Mouse (Mus musculus) heart, embryonic 11.5 days (tissue): Measurements from ENCODE around the gene Galnt18. TPM values are rescaled to one million over a fixed set of nuclear protein-coding genes. Genes with fewer than 3 reads are reported as not detected.

Experiments
- ATAC-seq: fragments of 200-750 bp; cut with Nextera tagmentation; replicated peaks from 2 replicates; pipeline ENCODE4 v1.8.0; 2017; ENCODE audit warnings: moderate library complexity; ENCODE audit not compliant: insufficient number of reproducible peaks, low FRiP score, low TSS enrichment
- H3K27ac ChIP-seq: fragments of 300-500 bp; sonication (generic); 2 replicates; pipeline ENCODE4 v1.5.1; 2014; ENCODE audit warnings: mild to moderate bottlenecking, low read depth, low read length
- H3K27me3 ChIP-seq: fragments of 300-500 bp; sonication (generic); 2 replicates; pipeline ENCODE4 v1.6.1; 2014; ENCODE audit warnings: mild to moderate bottlenecking, low read length, mixed read lengths; ENCODE audit not compliant: control insufficient read depth, insufficient read depth
- H3K36me3 ChIP-seq: fragments of 300-500 bp; sonication (generic); 2 replicates; pipeline ENCODE4 v1.6.1; 2014; ENCODE audit warnings: mild to moderate bottlenecking, low read length, moderate library complexity, mixed read lengths; ENCODE audit not compliant: control insufficient read depth, insufficient read depth
- H3K4me1 ChIP-seq: fragments of 300-500 bp; sonication (generic); 2 replicates; pipeline ENCODE4 v1.6.1; 2014; ENCODE audit warnings: low read length; ENCODE audit not compliant: control insufficient read depth, insufficient read depth
- H3K4me2 ChIP-seq: fragments of 300-500 bp; sonication (generic); 2 replicates; pipeline ENCODE4 v1.6.1; 2014; ENCODE audit warnings: mild to moderate bottlenecking, moderate library complexity
- H3K4me3 ChIP-seq: fragments of 300-500 bp; sonication (generic); 2 replicates; pipeline ENCODE4 v1.5.1; 2014; ENCODE audit warnings: low read depth, low read length
- H3K9ac ChIP-seq: fragments of 300-500 bp; sonication (generic); 2 replicates; pipeline ENCODE4 v1.6.1; 2014; ENCODE audit warnings: mild to moderate bottlenecking, low read depth, low read length, moderate library complexity
- H3K9me3 ChIP-seq: fragments of 300-500 bp; sonication (generic); replicated peaks from 2 replicates; pipeline ENCODE4 v1.6.1; 2016; ENCODE audit warnings: low read length; ENCODE audit not compliant: control insufficient read depth
- WGBS: fragments of 180-500 bp; shearing (Covaris S2); extraction: QIAGEN DNeasy Blood & Tissue Kit; methylation state at CpG from one replicate; pipeline ENCODE4 v1.1.7; 2014; ENCODE audit not compliant: insufficient replicate concordance; 5-methylcytosine and 5-hydroxymethylcytosine counted together
- polyA plus RNA-seq: library from polyadenylated mRNA; unstranded; fragments of >200 nt; fragmentation: Nextera tagmentation; extraction: Ambion mirVana; gene quantifications from 2 replicates; pipeline ENCODE4 v1.2.1, GENCODE M21; 2014

Galnt18 gene
- polyA plus RNA-seq, 1 experiment from 2014 or later = 6.6 TPM

- no peak for ATAC-seq
- Histone ChIP-seq H3K9ac (no peak overlapping the region), H3K9me3 (no peaks in the 10 kb centered on the region), H3K27ac (no peak overlapping the region), H3K4me3 (no peak overlapping the region), H3K36me3 (no peaks in the 10 kb centered on the region), H3K4me1 (peaks cover 11% of the 10 kb centered on the region), H3K27me3 (no peaks in the 10 kb centered on the region), H3K4me2 (no peak overlapping the region)
- WGBS = 81% methylated on average over 5 of the region's 5 CpGs
These were observed 19.2 kb upstream of the Galnt18 start for GRCm38 (mm10) chr7:111799021-111799420.

DNA sequence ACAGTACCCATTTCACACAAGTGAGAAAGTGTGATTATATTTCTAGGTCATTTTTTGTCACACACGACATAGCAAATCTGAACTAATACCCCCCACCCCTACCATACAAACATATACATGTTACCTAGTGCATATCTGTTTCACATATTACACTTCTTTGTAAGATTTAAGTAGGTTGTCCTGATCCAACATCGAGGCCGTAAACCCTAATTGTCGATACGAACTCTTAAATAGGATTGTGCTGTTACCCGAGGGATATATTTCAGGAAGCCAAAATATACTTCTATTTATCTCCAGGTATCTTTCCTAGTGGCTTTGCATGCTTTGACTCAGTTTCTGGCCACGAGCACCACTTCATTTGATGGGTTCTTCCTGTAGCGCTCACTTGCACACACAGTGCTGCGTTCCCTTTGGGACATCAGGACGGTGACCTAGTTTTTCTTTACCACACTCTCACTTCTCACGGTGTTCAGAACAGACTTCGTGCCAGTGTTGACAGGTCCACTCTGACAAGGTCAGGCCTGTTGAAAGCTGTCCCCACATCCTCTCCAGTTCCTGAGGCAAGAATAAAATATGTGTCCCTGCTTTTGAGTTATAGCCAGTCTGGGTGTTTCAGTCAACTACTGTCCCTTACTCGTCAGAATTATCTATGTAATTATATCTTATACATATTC is 17.7 kb upstream of the Galnt18 start:
- no peak for ATAC-seq
- WGBS = 62% methylated on average over 13 of the region's 13 CpGs
- H3K27ac ChIP-seq = no peak overlapping the region

GRCm38 (mm10) chr7:111795059-111795458 is 15.3 kb upstream of the Galnt18 start:
- ATAC-seq = no peak
- Histone ChIP-seq H3K4me1 (peaks cover 11% of the 10 kb centered on the region), H3K4me3 (no peak overlapping the region), H3K4me2 (no peak overlapping the region), H3K27me3 (no peaks in the 10 kb centered on the region), H3K36me3 (no peaks in the 10 kb centered on the region), H3K9ac (no peak overlapping the region), H3K9me3 (no peaks in the 10 kb centered on the region), H3K27ac (no peak overlapping the region)

More for the DNA sequence above, 17.7 kb upstream of the Galnt18 start:
- no peak overlapping the region for H3K4me2 ChIP-seq
- H3K9ac ChIP-seq = no peak overlapping the region
- no peaks in the 10 kb centered on the region for H3K36me3 ChIP-seq
- no peak overlapping the region for H3K4me3 ChIP-seq
- no peaks in the 10 kb centered on the region for H3K9me3 ChIP-seq
- H3K27me3 ChIP-seq = no peaks in the 10 kb centered on the region
- peaks cover 11% of the 10 kb centered on the region for H3K4me1 ChIP-seq

DNA sequence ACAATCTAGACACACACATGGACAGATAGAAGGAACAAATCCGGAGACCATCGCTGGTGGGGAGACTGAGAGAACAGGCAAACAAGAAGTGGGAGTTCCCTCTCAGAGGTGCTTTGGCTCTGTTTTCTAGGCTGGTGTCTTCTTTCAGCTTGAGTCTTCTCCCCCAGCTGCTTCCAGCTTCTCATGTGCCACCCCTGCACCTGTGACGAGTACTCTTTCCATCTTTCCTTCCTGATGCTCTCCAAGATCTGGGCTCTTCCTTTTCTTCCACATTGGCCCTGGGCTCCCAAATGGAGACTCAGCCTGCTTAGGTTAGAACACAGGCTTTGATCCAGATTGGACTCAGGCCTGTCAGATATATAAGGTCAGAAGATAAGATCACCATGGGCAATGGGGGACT is 12.4 kb upstream of the Galnt18 start:
- Histone ChIP-seq H3K36me3 (no peaks in the 10 kb centered on the region), H3K27me3 (no peaks in the 10 kb centered on the region), H3K4me2 (no peak overlapping the region), H3K4me3 (no peak overlapping the region), H3K4me1 (no peaks in the 10 kb centered on the region), H3K27ac (no peak overlapping the region), H3K9ac (no peak overlapping the region), H3K9me3 (no peaks in the 10 kb centered on the region)
- WGBS = 90% methylated on average over 3 of the region's 3 CpGs
- no peak for ATAC-seq

DNA sequence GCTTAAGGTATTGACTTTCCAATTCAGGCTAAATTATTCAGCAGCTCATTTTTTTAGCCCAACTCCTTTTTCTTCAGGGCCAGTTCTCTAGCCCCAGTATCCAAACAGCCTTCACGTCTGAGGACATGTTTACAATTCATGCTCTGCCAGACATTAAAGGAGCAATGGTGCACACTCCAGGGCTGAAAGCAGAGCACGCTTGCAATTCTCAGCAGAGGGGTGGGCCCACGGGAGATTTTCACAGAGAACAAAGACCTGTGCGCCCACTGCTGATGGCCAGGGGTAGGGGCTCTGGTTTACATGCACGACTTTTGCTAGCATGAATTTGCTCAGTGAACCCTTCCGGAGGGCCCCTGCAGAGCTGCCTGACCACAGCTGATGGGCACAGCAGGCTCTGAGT is 11.6 kb upstream of the Galnt18 start:
- H3K4me2 ChIP-seq = no peak overlapping the region
- H3K36me3 ChIP-seq = no peaks in the 10 kb centered on the region
- H3K9me3 ChIP-seq = no peaks in the 10 kb centered on the region
- no peaks in the 10 kb centered on the region for H3K27me3 ChIP-seq
- 71% methylated on average over 6 of the region's 6 CpGs for WGBS
- H3K4me3 ChIP-seq = no peak overlapping the region
- ATAC-seq = no peak
- no peaks in the 10 kb centered on the region for H3K4me1 ChIP-seq
- no peak overlapping the region for H3K27ac ChIP-seq
- H3K9ac ChIP-seq = no peak overlapping the region

- 61% methylated on average over 2 of the region's 2 CpGs for WGBS
- no peaks in the 10 kb centered on the region for H3K36me3 ChIP-seq
- H3K27ac ChIP-seq = no peak overlapping the region
- no peak overlapping the region for H3K4me2 ChIP-seq
- no peaks in the 10 kb centered on the region for H3K4me1 ChIP-seq
- H3K27me3 ChIP-seq = no peaks in the 10 kb centered on the region
- no peaks in the 10 kb centered on the region for H3K9me3 ChIP-seq
- no peak for ATAC-seq
- no peak overlapping the region for H3K4me3 ChIP-seq
- no peak overlapping the region for H3K9ac ChIP-seq
These were observed 8.1 kb upstream of the Galnt18 start for GRCm38 (mm10) chr7:111787921-111788320.

- 75% methylated on average over 8 of the region's 8 CpGs for WGBS
- no peak overlapping the region for H3K27ac ChIP-seq
- no peak overlapping the region for H3K4me3 ChIP-seq
- no peaks in the 10 kb centered on the region for H3K4me1 ChIP-seq
- no peaks in the 10 kb centered on the region for H3K9me3 ChIP-seq
- no peak overlapping the region for H3K9ac ChIP-seq
- no peak for ATAC-seq
- H3K4me2 ChIP-seq = no peak overlapping the region
- no peaks in the 10 kb centered on the region; the same call in 1 of the 2 replicates for H3K27me3 ChIP-seq
- no peaks in the 10 kb centered on the region for H3K36me3 ChIP-seq
These were observed 5.7 kb upstream of the Galnt18 start for GRCm38 (mm10) chr7:111785478-111785877.

- no peak for ATAC-seq
- no peak overlapping the region for H3K4me2 ChIP-seq
- H3K27me3 ChIP-seq = peaks cover 5% of the 10 kb centered on the region
- H3K4me1 ChIP-seq = 0 out of 2 replicates have a peak, but pooled peaks cover 3% of the 10 kb centered on the region
- H3K36me3 ChIP-seq = no peaks in the 10 kb centered on the region
- H3K9ac ChIP-seq = no peak overlapping the region
- no peaks in the 10 kb centered on the region for H3K9me3 ChIP-seq
- WGBS = 50% methylated on average over 5 of the region's 5 CpGs
- no peak overlapping the region for H3K27ac ChIP-seq
- H3K4me3 ChIP-seq = no peak overlapping the region
These were observed 2.3 kb upstream of the Galnt18 start for GRCm38 (mm10) chr7:111782126-111782525.

GRCm38 (mm10) chr7:111781316-111781715 is 1.5 kb upstream of the Galnt18 start:
- H3K4me1 ChIP-seq = 0 out of 2 replicates have a peak, but pooled peaks cover 3% of the 10 kb centered on the region
- H3K9ac ChIP-seq = no peak overlapping the region
- peaks cover 5% of the 10 kb centered on the region for H3K27me3 ChIP-seq
- H3K4me3 ChIP-seq = no peak overlapping the region
- H3K27ac ChIP-seq = no peak overlapping the region
- H3K4me2 ChIP-seq = no peak overlapping the region
- WGBS = 79% methylated on average over 6 of the region's 6 CpGs
- no peaks in the 10 kb centered on the region for H3K36me3 ChIP-seq
- H3K9me3 ChIP-seq = no peaks in the 10 kb centered on the region
- no peak for ATAC-seq
